Mouse (Mus musculus) spleen, adult 2 months (tissue): ENCODE results near the gene Ppp3cb.

Experiments
- CTCF ChIP-seq: fragments of 200-500 bp; IDR thresholded peaks from 2 replicates; pipeline ENCODE4 v1.5.1; 2011; ENCODE audit warnings: mild to moderate bottlenecking, inconsistent platforms; ENCODE audit not compliant: insufficient read depth, insufficient read length, insufficient replicate concordance; ENCODE audit errors: extremely low read depth
- POLR2A ChIP-seq: fragments of 200-500 bp; IDR thresholded peaks from 2 replicates; pipeline ENCODE4 v1.6.1; 2011; ENCODE audit warnings: low read depth, low read length, inconsistent platforms

- TF ChIP-seq CTCF (no peak), POLR2A (no peak)
These were observed 68.9 kb downstream of the Ppp3cb start for GRCm38 (mm10) chr14:20477261-20478025.
